Mouse (Mus musculus) small intestine, adult 2 months (tissue): ENCODE measurements around the gene Ppm1a.

ENCODE experiments used
- CTCF ChIP-seq: fragments of 200-500 bp; IDR thresholded peaks from 2 replicates; pipeline ENCODE4 v1.5.1; 2012; ENCODE audit warnings: low read depth, mild to moderate bottlenecking, control low read depth, inconsistent platforms, low read length, moderate library complexity, mixed read lengths; ENCODE audit not compliant: insufficient replicate concordance, insufficient read length; ENCODE audit errors: extremely low read depth
- POLR2A ChIP-seq: fragments of 200-500 bp; IDR thresholded peaks from 2 replicates; pipeline ENCODE4 v1.6.1; 2012; ENCODE audit warnings: low read depth, mild to moderate bottlenecking, control low read depth, inconsistent platforms, low read length, moderate library complexity

GRCm38 (mm10) chr12:72750606-72751005, 6.6 kb upstream of the Ppm1a start:
- TF ChIP-seq CTCF (no peak), POLR2A (no peak)
